Mouse (Mus musculus) midbrain, postnatal 0 days (tissue): ENCODE results near the gene Golph3l. TPM values are rescaled to one million over a fixed set of nuclear protein-coding genes. Genes with fewer than 3 reads are reported as not detected.

Experiments used
- ATAC-seq: fragments of 200-750 bp; cut with Nextera tagmentation; 2 replicates; pipeline ENCODE4 v1.8.0; 2017; ENCODE audit warnings: moderate number of reproducible peaks, mild to moderate bottlenecking, moderate TSS enrichment, moderate library complexity; ENCODE audit not compliant: low FRiP score
- DNase-seq: peaks from one replicate; pipeline ENCODE4 v3.0.0-alpha.2; 2015; ENCODE audit warnings: low spot score
- H3K27ac ChIP-seq: fragments of 300-500 bp; sonication (generic); 2 replicates; pipeline ENCODE4 v1.5.1; 2014; ENCODE audit warnings: low read depth, mild to moderate bottlenecking, low read length, mixed read lengths
- H3K27me3 ChIP-seq: fragments of 300-500 bp; sonication (generic); 2 replicates; pipeline ENCODE4 v1.6.1; 2014; ENCODE audit warnings: low read length, control low read depth, mixed read lengths; ENCODE audit not compliant: insufficient read depth
- H3K36me3 ChIP-seq: fragments of 300-500 bp; sonication (generic); 2 replicates; pipeline ENCODE4 v1.6.1; 2014; ENCODE audit warnings: low read length, control low read depth, mixed read lengths; ENCODE audit not compliant: insufficient read depth
- H3K4me1 ChIP-seq: fragments of 300-500 bp; sonication (generic); 2 replicates; pipeline ENCODE4 v1.6.1; 2014; ENCODE audit warnings: mild to moderate bottlenecking, control low read depth, antibody characterized with exemption, low read length, mixed read lengths; ENCODE audit not compliant: insufficient read depth
- H3K4me2 ChIP-seq: fragments of 300-500 bp; sonication (generic); 2 replicates; pipeline ENCODE4 v1.6.1; 2014; ENCODE audit warnings: low read depth, mild to moderate bottlenecking, low read length, mixed read lengths; ENCODE audit not compliant: poor library complexity, severe bottlenecking
- H3K4me3 ChIP-seq: fragments of 300-500 bp; sonication (generic); 2 replicates; pipeline ENCODE4 v1.5.1; 2014; ENCODE audit warnings: low read depth, mild to moderate bottlenecking, low read length, moderate library complexity
- H3K9ac ChIP-seq: fragments of 300-500 bp; sonication (generic); replicated peaks from 2 replicates; pipeline ENCODE4 v1.6.1; 2014; ENCODE audit warnings: mild to moderate bottlenecking, low read length, moderate library complexity, mixed read lengths; ENCODE audit not compliant: poor library complexity, severe bottlenecking
- H3K9me3 ChIP-seq: fragments of 300-500 bp; sonication (generic); 2 replicates; pipeline ENCODE4 v1.6.1; 2016; ENCODE audit warnings: low read length, control low read depth
- CTCF ChIP-seq: IDR thresholded peaks from 2 replicates; pipeline ENCODE4 v1.5.1; 2016; ENCODE audit warnings: antibody characterized with exemption, mild to moderate bottlenecking
- WGBS: fragments of 180-500 bp; shearing (Covaris S2); extraction: QIAGEN DNeasy Blood & Tissue Kit; methylation state at CpG from one replicate; pipeline ENCODE4 v1.1.7; 2014; 5-methylcytosine and 5-hydroxymethylcytosine counted together
- polyA plus RNA-seq: library from polyadenylated mRNA; unstranded; fragments of >200 nt; fragmentation: Nextera tagmentation; extraction: Ambion mirVana; gene quantifications from 2 replicates; pipeline ENCODE4 v1.2.1, GENCODE M21; 2015
- total RNA-seq: library from RNA; depleted of rRNA; stranded (reverse); fragments of >200 nt; gene quantifications from 2 replicates; pipeline ENCODE4 v1.2.3, GENCODE M21; 2014

The Golph3l gene
- total and polyA plus RNA-seq, 2 experiments from 2014 or later = 18.8 to 22.2 TPM

DNA sequence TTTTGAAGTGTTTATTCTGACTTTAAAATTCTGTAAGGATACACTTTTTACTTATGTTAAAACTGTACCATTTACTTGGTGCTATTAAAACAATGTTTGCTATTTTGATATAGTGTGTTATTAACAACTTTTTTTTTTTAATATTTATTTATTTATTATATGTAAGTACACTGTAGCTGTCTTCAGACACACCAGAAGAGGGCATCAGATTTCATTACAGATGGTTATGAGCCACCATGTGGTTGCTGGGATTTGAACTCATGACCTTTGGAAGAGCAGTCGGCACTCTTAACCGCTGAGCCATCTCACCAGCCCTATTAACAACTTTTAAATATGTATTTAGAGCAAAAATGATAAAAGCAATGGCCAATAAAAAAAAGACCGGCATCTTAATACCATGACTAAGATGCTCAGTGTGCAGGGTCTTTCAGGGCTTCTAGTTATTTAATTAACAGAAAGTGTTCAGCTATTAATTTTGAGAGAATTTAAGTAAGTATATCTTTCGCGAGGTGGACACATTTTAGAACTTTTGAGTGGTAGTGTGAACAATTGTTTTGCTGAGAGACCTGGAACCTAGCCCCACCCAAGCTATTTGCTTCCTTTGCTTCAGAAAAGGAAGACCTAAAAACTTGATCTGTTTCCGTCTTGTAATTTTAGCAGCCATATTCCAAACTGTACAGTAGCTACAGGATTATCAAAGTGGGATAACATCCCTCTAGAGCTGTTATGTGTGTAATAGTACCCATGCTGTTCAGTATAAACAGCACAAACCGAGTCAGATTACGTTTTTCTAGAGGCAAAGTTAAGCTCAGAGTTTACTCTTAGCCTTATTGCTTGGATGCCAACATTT, 755 bp upstream of the Golph3l start:
- Histone ChIP-seq H3K9ac (no peak overlapping the region), H3K4me1 (no peaks in the 10 kb centered on the region), H3K9me3 (no peaks in the 10 kb centered on the region), H3K27ac (no peak overlapping the region), H3K4me3 (peak overlapping the region; percentile 62), H3K27me3 (no peaks in the 10 kb centered on the region), H3K36me3 (no peaks in the 10 kb centered on the region), H3K4me2 (peak overlapping the region; percentile 47)
- DNase-seq (peak; percentile 0), ATAC-seq (peak; percentile 39; the same call in 1 of the 2 replicates)
- WGBS = 56% methylated on average over 8 of the region's 8 CpGs
- TF ChIP-seq CTCF = no peak

DNA sequence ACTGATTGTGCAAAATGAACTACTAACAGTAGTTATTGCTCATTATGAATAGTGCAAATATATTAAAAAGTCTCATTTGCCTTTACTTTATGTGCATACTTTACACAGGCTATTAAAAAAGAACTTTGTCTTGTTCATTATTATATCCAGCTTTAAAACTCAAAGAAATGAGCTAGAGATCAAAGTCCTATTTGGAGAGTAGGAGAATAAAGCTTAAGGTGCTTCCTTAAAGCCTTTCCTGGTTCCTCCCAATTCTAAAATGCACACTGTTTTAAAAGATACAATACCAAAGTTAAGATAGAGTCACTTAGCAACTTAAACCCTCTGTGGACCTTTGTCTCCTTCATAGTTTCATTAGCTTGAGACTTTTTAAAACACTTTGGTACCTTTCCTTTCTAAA, 10.0 kb downstream of the Golph3l start:
- DNase-seq (no peak), ATAC-seq (no peak)
- H3K9ac ChIP-seq = no peak overlapping the region
- H3K36me3 ChIP-seq = no peaks in the 10 kb centered on the region
- H3K4me2 ChIP-seq = no peak overlapping the region
- H3K4me1 ChIP-seq = no peaks in the 10 kb centered on the region
- H3K9me3 ChIP-seq = no peaks in the 10 kb centered on the region
- H3K27ac ChIP-seq = no peak overlapping the region
- no peak for TF ChIP-seq CTCF
- no peak overlapping the region for H3K4me3 ChIP-seq
- no peaks in the 10 kb centered on the region for H3K27me3 ChIP-seq

DNA sequence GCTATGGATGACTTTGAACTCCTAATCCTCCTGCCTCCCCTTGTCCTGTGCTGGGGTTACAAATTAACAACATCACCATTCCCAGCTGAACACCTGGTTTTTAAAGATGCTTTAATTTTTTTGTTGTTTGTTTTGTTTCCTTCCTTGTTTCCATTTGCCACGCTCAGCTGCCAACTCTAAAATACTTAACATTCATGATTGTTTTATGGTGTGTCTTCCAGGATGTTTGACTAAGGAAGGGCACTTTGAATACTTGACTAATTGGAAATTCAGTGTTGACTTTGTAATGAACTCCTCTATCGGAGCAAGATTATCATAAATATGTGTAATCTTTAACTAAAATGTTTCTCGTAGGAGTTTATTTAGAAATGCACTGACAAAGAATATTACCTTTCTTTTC, 12.6 kb downstream of the Golph3l start:
- H3K4me2 ChIP-seq = no peak overlapping the region
- no peak overlapping the region for H3K27ac ChIP-seq
- no peak overlapping the region for H3K4me3 ChIP-seq
- no peaks in the 10 kb centered on the region for H3K27me3 ChIP-seq
- no peak overlapping the region for H3K9ac ChIP-seq
- H3K36me3 ChIP-seq = no peaks in the 10 kb centered on the region
- DNase-seq (no peak), ATAC-seq (no peak)
- H3K9me3 ChIP-seq = no peaks in the 10 kb centered on the region
- 86% methylated on average over 3 of the region's 3 CpGs for WGBS
- H3K4me1 ChIP-seq = no peaks in the 10 kb centered on the region
- no peak for TF ChIP-seq CTCF

DNA sequence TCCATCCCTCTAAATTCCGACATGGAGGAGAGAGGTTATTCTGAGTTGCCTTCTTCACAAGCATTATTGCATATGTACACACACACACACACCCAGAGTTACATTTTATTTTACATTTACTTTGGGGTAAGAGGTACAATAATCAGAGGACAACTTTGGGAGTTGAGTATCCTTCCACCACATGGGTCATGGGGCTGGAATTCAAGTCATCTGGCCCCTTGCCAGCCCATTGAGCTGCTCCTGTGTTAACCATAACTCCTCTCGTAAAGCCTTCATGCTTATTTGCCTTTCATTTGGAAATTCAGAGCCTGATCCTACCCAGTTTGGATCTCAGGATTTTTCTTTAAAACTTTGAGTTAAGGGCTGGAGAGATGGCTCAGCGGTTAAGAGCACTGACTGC, 17.4 kb downstream of the Golph3l start:
- H3K36me3 ChIP-seq = peaks cover 10% of the 10 kb centered on the region; the same call in 1 of the 2 replicates
- H3K4me2 ChIP-seq = no peak overlapping the region
- H3K27ac ChIP-seq = no peak overlapping the region
- TF ChIP-seq CTCF = no peak
- H3K4me3 ChIP-seq = no peak overlapping the region
- no peaks in the 10 kb centered on the region for H3K9me3 ChIP-seq
- H3K27me3 ChIP-seq = no peaks in the 10 kb centered on the region
- ATAC-seq (no peak), DNase-seq (no peak)
- H3K9ac ChIP-seq = no peak overlapping the region
- no peaks in the 10 kb centered on the region for H3K4me1 ChIP-seq
- WGBS = 79% methylated on average over 3 of the region's 3 CpGs

DNA sequence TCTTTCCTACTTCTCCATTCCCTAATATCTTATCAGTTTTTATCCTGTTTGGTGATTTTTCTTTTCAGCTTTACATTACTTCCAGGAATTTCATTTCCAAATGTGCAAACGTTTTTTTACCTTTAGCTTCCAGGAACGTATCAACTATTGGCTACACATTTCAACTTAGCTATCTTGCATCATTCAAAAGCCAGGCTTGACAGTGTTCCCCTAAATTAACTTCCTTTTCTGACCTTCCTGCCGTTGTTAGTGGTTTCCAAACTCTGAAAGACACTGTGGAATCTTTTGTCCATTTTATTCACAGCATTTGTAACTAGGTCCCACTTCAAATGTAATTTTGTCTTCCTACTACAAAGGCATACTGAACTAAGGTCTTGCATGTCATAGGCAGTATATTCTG, 20.5 kb downstream of the Golph3l start:
- 73% methylated on average over 3 of the region's 3 CpGs for WGBS
- peaks cover 13% of the 10 kb centered on the region; the same call in 1 of the 2 replicates for H3K36me3 ChIP-seq
- H3K9ac ChIP-seq = no peak overlapping the region
- no peaks in the 10 kb centered on the region for H3K27me3 ChIP-seq
- H3K4me2 ChIP-seq = no peak overlapping the region
- no peaks in the 10 kb centered on the region for H3K9me3 ChIP-seq
- no peaks in the 10 kb centered on the region for H3K4me1 ChIP-seq
- no peak for ATAC-seq
- no peak for TF ChIP-seq CTCF
- no peak overlapping the region for H3K27ac ChIP-seq
- no peak for DNase-seq
- H3K4me3 ChIP-seq = no peak overlapping the region

DNA sequence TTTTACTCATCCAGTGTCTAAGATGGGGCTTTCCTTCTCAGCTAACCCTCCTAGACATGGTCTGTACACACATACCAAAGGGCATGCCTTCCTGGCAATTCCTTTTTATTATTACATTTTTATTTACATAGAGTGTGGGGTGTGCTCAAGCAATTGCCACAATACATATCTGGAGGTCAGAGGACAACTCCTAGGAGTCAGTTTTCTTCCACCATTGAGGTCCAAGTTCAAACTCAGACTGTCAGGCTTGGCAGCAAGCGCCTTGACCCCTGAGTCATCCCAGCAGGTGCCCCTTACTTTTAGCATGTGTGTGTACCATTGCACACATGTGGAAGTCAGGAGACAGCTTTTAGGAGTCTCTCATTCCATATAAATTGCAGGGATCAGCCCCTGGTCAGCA, 25.3 kb downstream of the Golph3l start:
- WGBS = 100% methylated on average over 1 of the region's 1 CpGs
- ATAC-seq (no peak), DNase-seq (no peak)
- H3K9me3 ChIP-seq = no peaks in the 10 kb centered on the region
- no peak overlapping the region for H3K4me3 ChIP-seq
- H3K27me3 ChIP-seq = no peaks in the 10 kb centered on the region
- no peak overlapping the region for H3K27ac ChIP-seq
- H3K36me3 ChIP-seq = peaks cover 25% of the 10 kb centered on the region
- no peak overlapping the region for H3K9ac ChIP-seq
- TF ChIP-seq CTCF = no peak
- no peak overlapping the region for H3K4me2 ChIP-seq
- H3K4me1 ChIP-seq = no peaks in the 10 kb centered on the region
